Mouse (Mus musculus) kidney, adult 18-20 months (tissue): Measurements from ENCODE around the gene Clrn3.
A peak's percentile ranks its signal among the peaks of the same experiment; 100 is the strongest.
"Not testable (repeated sequence)": the region's sequence is repeated elsewhere in the genome, so short reads cannot be mapped to it uniquely, and the experiment has no call there.

Source experiments
- DNase-seq: peaks from one replicate; pipeline ENCODE4 v3.0.0; 2021

Gene Clrn3

GRCm38 (mm10) chr7:135534548-135535189, 6.2 kb upstream of the Clrn3 start:
- no peak for DNase-seq

- no peak for DNase-seq
Observed at GRCm38 (mm10) chr7:135529068-135529467, 614 bp upstream of the Clrn3 start.

GRCm38 (mm10) chr7:135527169-135527568, 1.3 kb downstream of the Clrn3 start:
- no peak for DNase-seq

DNA sequence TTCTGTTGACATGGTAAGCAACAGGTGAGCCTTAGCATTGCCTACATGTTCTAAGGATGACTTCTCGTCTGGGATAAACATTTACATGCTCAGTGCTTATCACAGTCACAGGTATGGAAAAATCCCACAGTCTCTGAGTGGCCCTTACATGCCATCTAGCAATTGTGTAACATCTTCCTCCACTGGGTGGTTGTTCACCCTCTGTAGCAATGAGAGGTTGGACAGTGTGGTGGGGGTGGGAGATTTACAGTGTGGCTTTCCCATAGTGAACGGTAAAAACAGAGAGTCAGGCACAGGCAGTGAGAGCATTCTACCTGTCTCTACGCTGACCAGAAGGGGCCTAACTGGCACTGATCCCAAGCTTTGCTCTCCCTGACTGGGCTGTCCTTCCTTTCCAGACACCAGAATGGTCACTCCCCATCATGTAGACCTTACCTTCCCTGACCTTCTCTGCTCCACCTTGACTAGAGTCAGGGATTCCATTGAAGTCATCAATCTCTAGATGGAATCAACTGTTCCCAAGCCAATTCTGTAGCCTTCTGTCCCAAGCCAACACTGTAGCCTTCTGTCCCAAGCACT, 1.8 kb downstream of the Clrn3 start:
- no peak for DNase-seq

GRCm38 (mm10) chr7:135524424-135524967, 4.0 kb downstream of the Clrn3 start:
- no peak for DNase-seq

- no peak for DNase-seq
Observed at GRCm38 (mm10) chr7:135523981-135524380, 4.5 kb downstream of the Clrn3 start.

DNA sequence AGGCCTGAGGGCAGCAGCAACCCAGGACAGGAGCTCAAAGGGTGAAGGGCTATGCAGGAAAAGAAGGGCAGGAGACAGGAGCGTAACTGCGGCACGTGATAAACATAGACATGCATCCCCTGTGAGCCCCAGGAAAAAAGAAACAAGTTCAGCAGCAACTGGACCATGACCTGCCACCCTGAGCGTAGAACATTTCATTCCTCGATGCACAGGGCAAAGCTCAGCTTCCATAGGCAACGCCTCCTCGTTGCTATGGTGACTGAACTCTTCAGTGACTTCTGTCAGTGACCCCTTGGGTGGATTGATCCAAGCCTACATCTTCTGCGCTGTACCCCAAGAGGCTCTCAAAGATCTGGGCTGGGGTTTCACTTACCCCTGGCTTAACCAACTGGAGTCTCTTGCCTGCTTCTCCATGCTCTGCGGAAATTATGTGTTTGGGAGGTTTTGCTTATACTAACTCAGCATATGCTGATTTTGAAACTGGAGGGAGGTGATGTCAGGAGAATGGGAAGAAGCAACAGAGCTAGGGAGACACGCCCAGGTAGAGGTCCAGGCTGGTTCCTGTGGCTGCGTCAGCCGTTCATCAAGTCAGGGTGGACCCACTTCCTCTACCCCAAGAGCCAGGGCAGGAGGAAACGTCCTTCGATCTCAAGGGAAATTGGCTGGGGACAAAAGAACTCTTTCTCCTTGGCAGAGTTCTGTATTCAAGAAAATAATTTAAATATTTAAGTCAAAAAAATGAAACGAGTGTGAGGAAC, 6.5 kb downstream of the Clrn3 start:
- peak; percentile 74 for DNase-seq

DNA sequence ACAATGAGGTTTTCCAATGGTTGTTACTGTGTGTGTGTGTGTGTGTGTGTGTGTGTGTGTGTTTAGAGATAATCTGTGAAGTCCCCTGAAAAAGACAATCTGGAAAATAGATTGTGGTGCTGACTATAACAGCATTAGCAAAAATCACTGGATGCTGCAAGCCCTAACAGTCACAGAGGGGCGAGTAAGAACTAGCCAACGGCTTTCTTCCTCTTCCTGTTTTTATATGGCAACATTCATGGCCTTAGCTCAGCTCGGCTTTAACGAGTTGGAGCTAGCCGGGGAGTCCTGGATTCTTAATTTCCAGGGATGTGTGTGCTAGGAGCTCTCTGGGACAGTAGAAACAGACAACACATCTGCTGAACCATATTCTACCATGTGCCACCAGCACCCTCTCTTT, 8.2 kb downstream of the Clrn3 start:
- DNase-seq, result no peak

- no peak for DNase-seq
Observed at GRCm38 (mm10) chr7:135517191-135517590, 11.3 kb downstream of the Clrn3 start.

DNA sequence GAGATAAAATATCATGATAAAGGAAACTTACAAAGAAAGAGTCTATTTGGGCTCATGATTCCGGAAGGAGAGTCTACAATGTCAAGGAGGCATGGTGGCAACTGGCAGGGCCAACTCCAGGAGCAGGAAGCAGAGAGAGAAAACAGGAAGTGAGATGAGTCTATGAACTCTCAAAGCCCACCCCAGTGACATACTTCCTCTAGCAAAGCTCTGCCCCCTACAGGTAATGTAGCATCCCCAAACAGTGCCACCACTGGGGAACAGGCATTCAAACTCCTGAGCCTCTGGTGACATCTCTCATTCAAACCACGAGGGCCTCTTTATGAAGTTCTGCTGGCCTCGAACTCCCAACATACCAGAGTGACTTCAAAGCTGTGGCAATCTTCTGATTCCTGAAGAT, 16.7 kb downstream of the Clrn3 start:
- no peak for DNase-seq

- peak; percentile 43 for DNase-seq
Observed at GRCm38 (mm10) chr7:135510431-135510830, 18.0 kb downstream of the Clrn3 start.

GRCm38 (mm10) chr7:135509272-135509671, 19.2 kb downstream of the Clrn3 start:
- DNase-seq, result no peak

GRCm38 (mm10) chr7:135508602-135509001, 19.9 kb downstream of the Clrn3 start:
- DNase-seq, result no peak

GRCm38 (mm10) chr7:135506506-135506905, 21.9 kb downstream of the Clrn3 start:
- not testable (repeated sequence) for DNase-seq

GRCm38 (mm10) chr7:135499403-135499802, 29.1 kb downstream of the Clrn3 start:
- DNase-seq, result no peak

DNA sequence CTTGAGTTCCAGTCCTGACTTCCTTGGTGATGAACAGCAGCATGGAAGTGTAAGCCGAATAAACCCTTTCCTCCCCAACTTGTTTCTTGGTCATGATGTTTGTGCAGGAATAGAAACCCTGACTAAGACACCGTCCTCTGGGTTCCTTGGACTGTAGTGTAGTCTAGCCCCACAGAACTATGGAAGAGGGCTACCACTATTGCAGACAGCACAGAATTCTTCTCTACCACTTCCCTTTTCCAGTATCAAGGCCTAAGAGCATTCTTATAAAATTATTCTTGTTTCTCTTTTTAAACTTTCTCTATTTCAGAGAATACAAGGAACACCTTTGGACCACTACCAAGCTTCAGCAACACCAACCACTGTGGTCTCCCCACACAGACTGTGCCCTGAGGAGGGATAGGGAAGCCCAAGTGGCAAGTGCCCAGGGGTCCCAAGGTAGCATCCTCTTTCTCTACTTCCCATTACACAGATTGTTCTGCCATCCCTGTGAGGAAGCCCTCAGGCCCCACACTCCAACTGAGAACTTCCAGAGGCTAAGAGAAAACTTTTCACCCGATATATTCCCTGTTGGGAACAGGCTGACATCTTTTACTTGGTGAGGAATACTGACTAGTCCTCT, 29.8 kb downstream of the Clrn3 start:
- no peak for DNase-seq

GRCm38 (mm10) chr7:135495303-135495702, 33.2 kb downstream of the Clrn3 start:
- no peak for DNase-seq

DNA sequence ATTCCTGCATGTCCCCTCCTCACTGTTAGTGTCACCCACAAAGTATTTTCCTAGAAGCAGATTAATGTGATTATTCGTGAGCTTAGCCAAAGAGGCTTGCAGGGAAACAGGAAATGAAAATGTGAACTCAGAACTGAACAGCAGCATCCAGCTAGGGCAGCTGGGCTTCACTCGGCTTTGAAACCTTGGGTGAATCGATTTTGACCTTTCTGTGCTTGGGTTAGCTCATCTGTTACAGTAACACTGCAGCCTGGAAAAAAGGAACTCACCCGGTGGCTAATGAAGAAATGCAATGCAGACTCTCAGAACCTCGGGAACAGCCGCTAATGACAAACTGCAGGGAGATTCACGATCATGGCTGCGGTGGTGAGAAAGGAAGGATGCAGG, 38.0 kb downstream of the Clrn3 start:
- DNase-seq, result no peak

DNA sequence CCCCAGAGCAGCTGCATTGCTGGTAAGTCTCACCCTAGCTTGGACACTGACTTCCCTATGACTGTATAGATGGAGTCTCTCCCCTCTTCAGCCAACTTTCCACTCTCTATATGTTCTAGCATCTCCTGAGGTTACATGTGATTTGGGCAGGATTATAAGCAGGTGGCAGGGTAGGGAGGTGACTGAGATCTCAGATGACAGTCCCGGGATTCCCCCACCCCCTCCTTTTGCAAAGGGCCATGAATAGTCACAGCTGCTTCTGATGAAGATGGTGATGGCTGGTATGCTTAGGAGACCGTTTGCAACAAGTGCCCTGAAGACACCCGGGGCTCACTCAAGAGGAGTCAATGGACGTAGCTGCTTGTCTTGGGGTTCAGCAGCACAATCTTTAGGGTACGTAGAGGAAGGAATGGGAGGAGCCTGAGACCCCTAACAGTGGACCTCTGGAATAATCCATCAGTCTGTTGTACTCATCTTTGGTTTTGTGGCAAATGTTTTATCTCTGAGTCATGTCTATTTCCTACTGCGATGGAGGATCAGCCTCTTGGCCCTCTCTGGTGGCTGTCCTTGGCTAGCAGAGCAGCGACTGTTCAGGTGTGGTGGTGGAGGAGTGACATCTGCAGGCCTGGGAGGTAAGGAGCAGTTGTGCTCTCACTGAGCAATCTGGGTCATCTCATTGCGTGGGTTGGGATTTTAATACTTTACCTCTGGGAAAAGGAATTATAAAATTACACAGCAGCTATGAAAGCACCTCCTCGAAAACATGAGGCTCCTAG, 38.5 kb downstream of the Clrn3 start:
- DNase-seq, result no peak

DNA sequence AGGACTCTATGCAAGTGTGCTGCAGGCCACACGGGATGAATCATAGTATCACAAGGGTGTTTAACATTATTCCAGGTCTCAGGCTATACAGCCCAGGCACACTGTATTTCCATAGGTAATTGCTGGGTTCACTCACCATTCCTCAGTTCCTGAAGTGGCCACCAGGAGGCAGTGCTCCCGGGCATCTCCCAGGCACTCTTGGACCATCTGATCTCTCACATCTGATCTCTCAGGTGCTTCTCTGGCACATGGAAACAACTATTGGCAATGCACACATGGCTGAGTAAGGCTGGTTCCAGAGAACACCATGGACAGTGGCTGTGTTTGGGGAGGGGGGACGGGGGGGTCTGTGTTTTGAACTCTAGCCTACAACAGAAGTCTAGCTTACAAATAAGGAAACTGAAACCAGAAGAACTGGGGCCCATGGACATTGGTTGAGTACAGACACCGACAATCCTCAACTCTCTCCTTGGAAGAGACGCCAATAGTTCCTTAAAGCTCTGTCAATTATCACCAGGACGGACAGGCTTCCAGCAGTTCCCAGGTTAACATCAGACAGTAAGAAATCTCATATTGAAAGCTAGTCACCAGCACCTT, 40.1 kb downstream of the Clrn3 start:
- no peak for DNase-seq

DNA sequence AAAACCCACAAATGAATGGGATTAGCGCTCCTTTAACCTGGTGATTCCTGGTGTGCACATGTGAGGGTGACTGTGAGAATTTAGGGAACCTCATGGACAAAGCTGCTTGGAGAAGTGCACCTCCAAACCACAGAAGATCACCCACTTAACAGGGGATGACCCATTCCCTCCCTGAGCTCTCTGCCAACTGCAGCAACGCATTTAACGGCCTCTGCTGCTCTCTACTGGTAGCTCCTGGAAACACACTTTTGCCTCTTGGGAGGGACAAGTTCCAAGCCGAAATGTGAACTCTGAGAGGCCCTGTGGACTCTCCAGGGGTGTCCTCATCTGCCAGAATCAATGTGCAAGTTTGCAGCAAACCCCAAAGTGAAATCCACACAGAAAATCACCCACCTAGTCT, 41.0 kb downstream of the Clrn3 start:
- peak; percentile 66 for DNase-seq

DNA sequence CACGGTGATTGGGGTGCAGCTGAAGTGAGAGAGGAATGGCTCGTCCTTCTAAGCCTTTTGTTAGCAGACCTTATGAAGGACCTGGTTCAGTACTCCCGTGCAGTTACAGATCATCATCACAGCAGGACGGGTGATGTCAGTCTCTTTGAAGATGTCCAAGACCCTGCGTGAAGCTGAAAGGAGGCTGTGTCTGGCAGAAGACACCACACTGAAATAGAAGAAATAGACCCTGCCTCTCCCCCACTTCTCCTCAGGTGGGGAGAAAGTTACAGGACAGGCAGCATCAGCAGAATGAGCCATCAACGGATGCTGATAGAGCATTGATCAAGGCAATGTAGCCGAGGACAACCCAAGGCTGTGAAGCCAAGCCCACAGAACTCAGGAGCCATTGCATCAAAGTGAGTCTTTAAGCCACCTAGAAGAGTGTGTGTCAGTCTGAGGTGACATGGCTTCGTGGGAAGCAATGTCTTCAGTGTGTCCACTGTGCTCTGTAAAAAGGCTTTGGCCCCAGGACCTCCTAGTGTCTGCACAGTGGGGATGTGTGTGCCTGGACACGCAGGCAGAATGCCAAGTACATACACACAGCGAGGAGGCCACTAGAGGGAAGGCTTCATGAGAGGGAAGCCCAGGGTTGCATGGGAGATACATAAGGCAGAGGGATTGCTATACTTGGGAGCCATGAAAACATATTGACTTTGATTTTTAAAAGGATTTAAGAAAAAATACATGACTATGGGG, 41.6 kb downstream of the Clrn3 start:
- DNase-seq, result no peak
